Mouse (Mus musculus): ENCODE data around the gene Nfkbie.
A peak's percentile ranks its signal among the peaks of the same experiment; 100 is the strongest.

Gene Nfkbie

GRCm38 (mm10) chr17:45597787-45598186 is 42.3 kb downstream of the Nfkbie start:
- DNase-seq (ENCODE audit: low spot score), result peak; percentile 54

GRCm38 (mm10) chr17:45598376-45598775 is 42.9 kb downstream of the Nfkbie start:
- DNase-seq (ENCODE audit: low spot score), result peak; percentile 38

- DNase-seq (ENCODE audit: low spot score), result no peak
Measured at GRCm38 (mm10) chr17:45598891-45599290, 43.4 kb downstream of the Nfkbie start.

- peak; percentile 89 for DNase-seq (ENCODE audit: low spot score)
Measured at GRCm38 (mm10) chr17:45599446-45600242, 44.1 kb downstream of the Nfkbie start, which contains the start of gene Slc29a1. TSS of gene Slc29a1 (minus strand) at chr17:45599606.

GRCm38 (mm10) chr17:45600267-45600666 is 44.8 kb downstream of the Nfkbie start:
- DNase-seq (ENCODE audit: low spot score), result peak; percentile 40

- DNase-seq (ENCODE audit: low spot score), result peak; percentile 54
Measured at GRCm38 (mm10) chr17:45601325-45601724, 45.8 kb downstream of the Nfkbie start.

- peak; percentile 69 for DNase-seq (ENCODE audit: low spot score)
Measured at GRCm38 (mm10) chr17:45601877-45602304, 46.4 kb downstream of the Nfkbie start, which contains the start of gene Mymx. TSS of gene Mymx (minus strand) at chr17:45602102.

GRCm38 (mm10) chr17:45602984-45603383 is 47.5 kb downstream of the Nfkbie start:
- DNase-seq (ENCODE audit: low spot score), result no peak

GRCm38 (mm10) chr17:45606992-45607879 is 51.7 kb downstream of the Nfkbie start:
- peak; percentile 39 for DNase-seq (ENCODE audit: low spot score)

GRCm38 (mm10) chr17:45608396-45608795 is 52.9 kb downstream of the Nfkbie start:
- no peak for DNase-seq (ENCODE audit: low spot score)

- peak; percentile 41 for DNase-seq (ENCODE audit: low spot score)
Measured at GRCm38 (mm10) chr17:45610144-45610866, 54.8 kb downstream of the Nfkbie start.

- no peak for DNase-seq (ENCODE audit: low spot score)
Measured at GRCm38 (mm10) chr17:45612008-45612407, 56.5 kb downstream of the Nfkbie start.
